ENCODE assay signal across 24 mouse cellular contexts in the genomic region with DNA sequence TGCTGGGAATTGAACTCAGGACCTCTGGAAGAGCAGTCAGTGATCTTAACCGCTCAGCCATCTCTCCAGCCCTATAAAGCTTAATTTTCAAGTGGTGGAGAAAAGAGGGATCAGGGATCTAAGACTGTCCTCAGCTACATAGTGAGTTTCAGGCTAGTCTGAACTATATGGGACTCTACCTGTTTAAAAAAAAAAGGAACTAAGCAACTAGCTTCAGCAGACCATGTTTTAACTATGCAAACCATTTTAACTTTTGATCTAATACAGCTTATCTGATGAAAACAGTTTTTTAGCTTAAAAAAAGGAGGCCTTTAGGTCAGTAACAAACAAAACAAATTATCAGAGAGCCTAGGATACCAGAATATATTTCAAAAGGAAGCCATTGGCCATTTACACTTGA.
"Had no signal": no experiment of that assay in that cellular context is flagged by ENCODE, and none has a peak within 500 bp of the region (broad histone marks: within the 10 kb centered on the region; RNA-seq: fewer than 3 reads in every experiment).

No protein-coding gene starts in this region.

- H3K9ac ChIP-seq: embryonic facial prominence, embryonic 12.5 days; embryonic facial prominence, embryonic 13.5 days; embryonic facial prominence, embryonic 15.5 days; forebrain, embryonic 12.5 days; forebrain, embryonic 13.5 days; forebrain, embryonic 15.5 days; forebrain, postnatal 0 days had no signal

- H3K27me3 ChIP-seq: embryonic facial prominence, embryonic 12.5 days; embryonic facial prominence, embryonic 13.5 days; embryonic facial prominence, embryonic 15.5 days; forebrain, embryonic 12.5 days; forebrain, embryonic 13.5 days; forebrain, embryonic 15.5 days had no signal

- H3K4me3 ChIP-seq: embryonic facial prominence, embryonic 10.5 days; embryonic facial prominence, embryonic 12.5 days; embryonic facial prominence, embryonic 13.5 days; embryonic facial prominence, embryonic 15.5 days; erythroblast, embryonic 14.5 days; forebrain, embryonic 10.5 days; forebrain, embryonic 12.5 days; forebrain, embryonic 13.5 days; forebrain, embryonic 15.5 days; gastrocnemius, adult 2 months; heart, adult 2 months; heart, embryonic 10.5 days had no signal

- H3K36me3 ChIP-seq: embryonic facial prominence, embryonic 10.5 days; embryonic facial prominence, embryonic 12.5 days; embryonic facial prominence, embryonic 13.5 days; embryonic facial prominence, embryonic 15.5 days; forebrain, embryonic 10.5 days; forebrain, embryonic 12.5 days; forebrain, embryonic 15.5 days; heart, embryonic 10.5 days had no signal

- DNase-seq: cerebellum, postnatal 10 days; cerebellum, postnatal 14 days; cerebellum, postnatal 25 days; cerebellum, postnatal 36 days; embryo, embryonic 11 days; forebrain, postnatal 0 days; gastrocnemius, adult 2 months; gastrocnemius, postnatal 10 days; gastrocnemius, postnatal 14 days; gastrocnemius, postnatal 25 days; gastrocnemius, postnatal 36 days; heart, adult 11 months; heart, adult 18-20 months had no signal

- H3K27ac ChIP-seq: embryonic facial prominence, embryonic 10.5 days; embryonic facial prominence, embryonic 12.5 days; embryonic facial prominence, embryonic 13.5 days; embryonic facial prominence, embryonic 15.5 days; forebrain, embryonic 10.5 days; forebrain, embryonic 12.5 days; forebrain, embryonic 13.5 days; gastrocnemius, adult 2 months; heart, embryonic 10.5 days had no signal

- H3K4me2 ChIP-seq: embryonic facial prominence, embryonic 12.5 days; embryonic facial prominence, embryonic 13.5 days; embryonic facial prominence, embryonic 15.5 days; forebrain, embryonic 12.5 days; forebrain, embryonic 13.5 days; forebrain, embryonic 15.5 days had no signal

- H3K9me3 ChIP-seq: embryonic facial prominence, embryonic 10.5 days; embryonic facial prominence, embryonic 12.5 days; embryonic facial prominence, embryonic 13.5 days; embryonic facial prominence, embryonic 15.5 days; forebrain, embryonic 10.5 days; forebrain, embryonic 12.5 days; forebrain, embryonic 13.5 days; forebrain, embryonic 15.5 days; heart, embryonic 10.5 days had no signal
